In the genomic region with DNA sequence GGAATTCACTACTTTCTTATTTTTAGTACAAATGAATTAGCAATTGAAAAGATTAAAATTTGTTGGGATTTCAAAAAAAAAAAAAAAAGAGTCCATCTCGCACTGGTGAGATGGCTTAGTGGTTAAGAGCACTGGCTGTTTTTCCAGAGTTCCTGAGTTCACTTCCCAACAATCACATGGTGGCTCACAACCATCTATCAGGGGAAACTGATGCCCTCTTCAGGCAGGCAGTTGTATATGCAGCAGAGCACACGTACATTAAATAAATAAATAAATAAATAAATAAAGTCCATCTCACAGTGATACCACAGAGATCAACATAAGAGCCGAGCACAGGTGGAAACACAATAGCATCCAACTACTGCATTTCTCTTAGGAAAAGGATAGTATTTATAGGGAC, we compare ENCODE assay signal across 16 mouse cellular contexts.
"Had no signal": no experiment of that assay in that cellular context is flagged by ENCODE, and none has a peak within 500 bp of the region (broad histone marks: within the 10 kb centered on the region; RNA-seq: fewer than 3 reads in every experiment).

No protein-coding gene starts in this region.

- H3K4me1 ChIP-seq: limb, embryonic 15.5 days; liver, embryonic 12.5 days; megakaryocyte, embryonic 14.5 days; midbrain, embryonic 15.5 days; neural tube, embryonic 12.5 days had no signal

- H3K36me3 ChIP-seq: limb, embryonic 15.5 days; liver, embryonic 12.5 days; midbrain, embryonic 15.5 days; neural tube, embryonic 12.5 days had no signal

- H3K27me3 ChIP-seq: limb, embryonic 15.5 days; liver, embryonic 12.5 days; megakaryocyte, embryonic 14.5 days; midbrain, embryonic 15.5 days; neural tube, embryonic 12.5 days had no signal

- H3K4me3 ChIP-seq: limb, embryonic 15.5 days; liver, embryonic 12.5 days; megakaryocyte, embryonic 14.5 days; midbrain, embryonic 15.5 days; neural tube, embryonic 12.5 days had no signal

- H3K27ac ChIP-seq: limb, embryonic 15.5 days; liver, embryonic 12.5 days; macrophage; midbrain, embryonic 15.5 days; neural tube, embryonic 12.5 days had no signal

- ATAC-seq: liver, embryonic 12.5 days; midbrain, embryonic 15.5 days had no signal

- H3K4me2 ChIP-seq: limb, embryonic 15.5 days; liver, embryonic 12.5 days; lung, embryonic 14.5 days; midbrain, embryonic 11.5 days; midbrain, embryonic 15.5 days; neural tube, embryonic 12.5 days had no signal

- H3K9me3 ChIP-seq: limb, embryonic 15.5 days; liver, embryonic 12.5 days; megakaryocyte, embryonic 14.5 days; midbrain, embryonic 15.5 days; neural tube, embryonic 12.5 days had no signal

- H3K9ac ChIP-seq: limb, embryonic 15.5 days; liver, embryonic 12.5 days; lung, embryonic 14.5 days; midbrain, embryonic 15.5 days; neural tube, embryonic 12.5 days had no signal

- DNase-seq: kidney, postnatal 36 days; layer of hippocampus, adult 9-11 months; layer of hippocampus, postnatal 36 days; lung, embryonic 14.5 days; lung, postnatal 10 days; right cerebral cortex, postnatal 4 days; spleen, adult 18-20 months; thymus, adult 2 months; thymus, postnatal 25 days had no signal
